Mouse (Mus musculus) myocyte (in vitro differentiated cells): ENCODE measurements around the gene Sppl3. TPM values are rescaled to one million over a fixed set of nuclear protein-coding genes. Genes with fewer than 3 reads are reported as not detected.

Experiments
- H3K27me3 ChIP-seq: one replicate; pipeline ENCODE4 v1.6.1; 2011; ENCODE audit not compliant: control insufficient read depth, insufficient read depth, insufficient read length
- H3K36me3 ChIP-seq: one replicate; pipeline ENCODE4 v1.6.1; 2011; ENCODE audit not compliant: control insufficient read depth, insufficient read depth
- H3K4me2 ChIP-seq: one replicate; pipeline ENCODE4 v1.6.1; 2011; ENCODE audit warnings: low read depth, control low read depth
- H3K4me3 ChIP-seq: one replicate; pipeline ENCODE4 v1.5.1; 2011; ENCODE audit warnings: mild to moderate bottlenecking, control low read depth, moderate library complexity
- H3K79me2 ChIP-seq: one replicate; pipeline ENCODE4 v1.6.1; 2011; ENCODE audit not compliant: control insufficient read depth, insufficient read depth
- H3ac ChIP-seq: one replicate; pipeline ENCODE4 v1.6.1; 2011; ENCODE audit not compliant: control insufficient read depth, insufficient read length
- CEBPB ChIP-seq: IDR thresholded peaks from 2 replicates; pipeline ENCODE4 v1.6.1; 2011; ENCODE audit warnings: mild to moderate bottlenecking, moderate library complexity; ENCODE audit not compliant: poor library complexity, insufficient read depth, severe bottlenecking
- E2F4 ChIP-seq: IDR thresholded peaks from one replicate; pipeline ENCODE4 v1.6.1; 2011; ENCODE audit warnings: mild to moderate bottlenecking, control low read depth, moderate library complexity; ENCODE audit not compliant: insufficient read depth
- MAX ChIP-seq: IDR thresholded peaks from one replicate; pipeline ENCODE4 v1.6.1; 2011; ENCODE audit warnings: low read depth, mild to moderate bottlenecking, control low read depth
- MYOD1 ChIP-seq, 3 experiments: IDR thresholded peaks; one replicate each; pipeline ENCODE4 v1.6.1; 2011; ENCODE audit warnings: control low read depth in 2 of 3, low read depth in 2 of 3, mild to moderate bottlenecking in 2 of 3, moderate library complexity in 1 of 3; ENCODE audit not compliant: insufficient read length in 2 of 3, control insufficient read depth in 1 of 3
- MYOG ChIP-seq, 3 experiments: IDR thresholded peaks; one replicate each; pipeline ENCODE4 v1.6.1; 2011; ENCODE audit warnings: control low read depth in 2 of 3, low read depth in 2 of 3, mild to moderate bottlenecking in 2 of 3; ENCODE audit not compliant: insufficient read length in 2 of 3, control insufficient read depth in 1 of 3, insufficient read depth in 1 of 3
- POLR2A ChIP-seq: IDR thresholded peaks from one replicate; pipeline ENCODE4 v1.6.1; 2011; ENCODE audit warnings: low read depth, mild to moderate bottlenecking, control low read depth, moderate library complexity; ENCODE audit not compliant: insufficient read length
- POLR2AphosphoS2 ChIP-seq: IDR thresholded peaks from one replicate; pipeline ENCODE4 v1.6.1; 2011; ENCODE audit warnings: low read depth, control low read depth; ENCODE audit not compliant: insufficient read length
- REST ChIP-seq: IDR thresholded peaks from one replicate; pipeline ENCODE4 v1.6.1; 2011; ENCODE audit warnings: mild to moderate bottlenecking, control low read depth, moderate library complexity; ENCODE audit not compliant: insufficient read depth, insufficient read length
- SRF ChIP-seq: IDR thresholded peaks from one replicate; pipeline ENCODE4 v1.6.1; 2011; ENCODE audit warnings: low read depth; ENCODE audit not compliant: control insufficient read depth, insufficient read length
- TCF12 ChIP-seq: IDR thresholded peaks from one replicate; pipeline ENCODE4 v1.6.1; 2011; ENCODE audit warnings: mild to moderate bottlenecking, control low read depth; ENCODE audit not compliant: poor library complexity, insufficient read depth, severe bottlenecking
- TCF3 ChIP-seq: IDR thresholded peaks from one replicate; pipeline ENCODE4 v1.6.1; 2011; ENCODE audit warnings: low read depth, control low read depth; ENCODE audit not compliant: insufficient read length
- USF1 ChIP-seq: IDR thresholded peaks from one replicate; pipeline ENCODE4 v1.6.1; 2011; ENCODE audit warnings: low read depth, mild to moderate bottlenecking, control low read depth, moderate library complexity
- polyA plus RNA-seq: library from polyadenylated mRNA; unstranded; fragments of >200 nt; fragmentation: generic; extraction: Trizol; gene quantifications from one replicate; pipeline ENCODE4 v1.2.1, GENCODE M21; 2012; ENCODE audit warnings: missing spikeins

Gene Sppl3
- polyA plus RNA-seq, 1 experiment: 24.9 TPM

DNA sequence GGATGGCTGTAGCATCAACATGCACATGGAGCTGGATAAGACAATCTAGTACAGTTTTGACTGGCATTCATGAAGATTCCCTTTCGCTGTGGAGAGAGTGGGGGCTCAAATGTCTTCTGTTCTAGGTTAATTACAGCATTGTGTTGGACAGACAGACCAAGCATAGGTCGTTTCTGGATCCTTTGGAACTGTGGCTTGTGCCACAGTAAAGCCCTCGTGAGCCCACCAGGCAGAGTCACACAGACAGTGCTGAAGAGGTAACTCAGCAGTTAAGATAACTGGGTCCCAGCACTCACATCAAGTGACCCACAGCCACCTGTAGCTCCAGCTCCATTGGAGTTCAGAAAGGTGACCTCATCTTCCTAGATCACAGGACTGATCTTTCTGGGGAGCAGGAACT, 18.6 kb downstream of the Sppl3 start:
- no peaks in the 10 kb centered on the region for H3K27me3 ChIP-seq
- no peak overlapping the region for H3K4me2 ChIP-seq
- H3K36me3 ChIP-seq: no peaks in the 10 kb centered on the region
- H3K4me3 ChIP-seq: no peak overlapping the region
- TF ChIP-seq MAX (no peak), TCF12 (no peak), POLR2AphosphoS2 (no peak), SRF (no peak), POLR2A (no peak), MYOD1 (IDR thresholded peaks at IDR 0.05; ENCODE audit: control insufficient read depth in 1 of 3, insufficient read length in 2 of 3, low read depth in 2 of 3) (no peak), TCF3 (no peak), MYOG (IDR thresholded peaks at IDR 0.05; ENCODE audit: control insufficient read depth in 1 of 3, insufficient read depth in 1 of 3, insufficient read length in 2 of 3, low read depth in 2 of 3) (no peak), USF1 (no peak), REST (no peak), E2F4 (no peak)
- peaks cover 100% of the 10 kb centered on the region for H3K79me2 ChIP-seq
- no peak overlapping the region for H3ac ChIP-seq

DNA sequence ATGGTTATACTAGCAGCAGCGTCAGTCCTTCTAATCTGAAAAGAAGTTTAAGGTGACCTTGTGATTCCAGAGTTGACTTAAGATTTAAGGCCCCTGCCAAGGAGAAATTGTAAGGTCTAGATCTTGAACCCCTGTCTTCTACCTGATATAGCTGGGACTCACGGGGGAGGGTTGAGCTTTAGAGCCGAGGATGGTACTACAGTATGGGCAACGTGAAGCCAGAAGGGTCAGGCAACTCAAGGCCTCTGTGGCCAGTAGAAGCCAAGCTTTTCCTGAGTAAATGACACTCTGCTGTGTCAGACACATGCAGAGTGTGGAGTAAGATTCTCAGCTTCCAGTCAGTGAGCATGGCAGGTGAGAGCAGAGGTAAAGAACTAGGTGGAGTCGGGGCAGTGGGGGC, 20.6 kb downstream of the Sppl3 start:
- Histone ChIP-seq H3K4me2 (no peak overlapping the region), H3K4me3 (no peak overlapping the region), H3K79me2 (peaks cover 97% of the 10 kb centered on the region), H3K36me3 (no peaks in the 10 kb centered on the region), H3K27me3 (no peaks in the 10 kb centered on the region), H3ac (no peak overlapping the region)
- TF ChIP-seq POLR2A (no peak), MYOD1 (IDR thresholded peaks at IDR 0.05; ENCODE audit: control insufficient read depth in 1 of 3, insufficient read length in 2 of 3, low read depth in 2 of 3) (no peak), POLR2AphosphoS2 (no peak), REST (no peak), CEBPB (no peak), TCF12 (no peak), MYOG (IDR thresholded peaks at IDR 0.05; ENCODE audit: control insufficient read depth in 1 of 3, insufficient read depth in 1 of 3, insufficient read length in 2 of 3, low read depth in 2 of 3) (no peak), USF1 (no peak), SRF (no peak), MAX (no peak), E2F4 (no peak), TCF3 (no peak)

DNA sequence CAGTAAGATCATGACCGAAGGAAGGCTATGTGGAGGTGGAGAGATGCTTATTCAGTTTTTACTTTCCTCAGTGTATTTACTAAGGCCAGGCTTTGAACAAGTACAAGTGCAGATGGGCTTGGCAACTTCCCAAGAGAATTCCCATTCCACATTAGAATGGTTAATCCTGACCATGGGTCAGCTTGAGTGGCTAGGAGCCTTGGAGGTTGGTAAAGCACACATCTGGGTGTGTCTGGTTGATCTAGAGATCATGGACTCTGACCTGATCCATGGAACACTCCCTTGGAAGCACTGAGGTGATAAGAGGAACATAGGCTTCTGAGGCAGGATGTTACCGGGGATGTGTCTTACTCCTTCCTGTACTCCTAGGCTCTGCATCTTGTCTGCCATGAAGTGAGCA, 21.7 kb downstream of the Sppl3 start:
- no peaks in the 10 kb centered on the region for H3K36me3 ChIP-seq
- no peak overlapping the region for H3K4me2 ChIP-seq
- peaks cover 97% of the 10 kb centered on the region for H3K79me2 ChIP-seq
- H3K27me3 ChIP-seq: no peaks in the 10 kb centered on the region
- no peak overlapping the region for H3K4me3 ChIP-seq
- no peak for TF ChIP-seq MYOD1 (IDR thresholded peaks at IDR 0.05; ENCODE audit: control insufficient read depth in 1 of 3, insufficient read length in 2 of 3, low read depth in 2 of 3)
- TF ChIP-seq REST: no peak
- TF ChIP-seq POLR2A: no peak
- no peak for TF ChIP-seq USF1
- no peak for TF ChIP-seq TCF3
- TF ChIP-seq MAX: no peak
- TF ChIP-seq CEBPB: no peak
- no peak for TF ChIP-seq E2F4
- TF ChIP-seq MYOG (IDR thresholded peaks at IDR 0.05; ENCODE audit: control insufficient read depth in 1 of 3, insufficient read depth in 1 of 3, insufficient read length in 2 of 3, low read depth in 2 of 3): no peak
- no peak for TF ChIP-seq SRF
- no peak for TF ChIP-seq POLR2AphosphoS2
- TF ChIP-seq TCF12: no peak
- H3ac ChIP-seq: no peak overlapping the region

DNA sequence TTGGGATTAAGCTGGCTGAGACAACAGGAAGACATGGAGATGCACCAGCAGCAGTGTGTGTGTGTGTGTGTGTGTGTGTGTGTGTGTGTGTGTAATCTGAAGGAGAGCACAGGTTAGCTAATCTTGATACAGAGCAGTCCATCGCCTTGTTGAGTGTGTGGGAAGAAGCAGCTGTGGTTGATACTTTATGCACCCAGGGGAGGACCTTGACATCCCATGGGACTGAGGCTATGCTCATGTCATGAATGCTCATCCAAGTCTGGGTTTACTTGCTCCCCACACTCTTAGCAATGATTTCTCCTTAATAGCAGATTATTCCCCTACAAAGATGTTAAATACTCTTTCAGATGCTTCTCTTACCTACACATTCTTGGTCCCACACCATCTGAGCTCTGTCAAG, 24.3 kb downstream of the Sppl3 start:
- H3K27me3 ChIP-seq: no peaks in the 10 kb centered on the region
- no peak overlapping the region for H3K4me3 ChIP-seq
- H3K4me2 ChIP-seq: no peak overlapping the region
- H3ac ChIP-seq: no peak overlapping the region
- TF ChIP-seq MYOD1 (IDR thresholded peaks at IDR 0.05; ENCODE audit: control insufficient read depth in 1 of 3, insufficient read length in 2 of 3, low read depth in 2 of 3) (peak in 1 of 3 experiments; percentile 24), MYOG (IDR thresholded peaks at IDR 0.05; ENCODE audit: control insufficient read depth in 1 of 3, insufficient read depth in 1 of 3, insufficient read length in 2 of 3, low read depth in 2 of 3) (no peak)
- no peaks in the 10 kb centered on the region for H3K36me3 ChIP-seq
- H3K79me2 ChIP-seq: peaks cover 97% of the 10 kb centered on the region

DNA sequence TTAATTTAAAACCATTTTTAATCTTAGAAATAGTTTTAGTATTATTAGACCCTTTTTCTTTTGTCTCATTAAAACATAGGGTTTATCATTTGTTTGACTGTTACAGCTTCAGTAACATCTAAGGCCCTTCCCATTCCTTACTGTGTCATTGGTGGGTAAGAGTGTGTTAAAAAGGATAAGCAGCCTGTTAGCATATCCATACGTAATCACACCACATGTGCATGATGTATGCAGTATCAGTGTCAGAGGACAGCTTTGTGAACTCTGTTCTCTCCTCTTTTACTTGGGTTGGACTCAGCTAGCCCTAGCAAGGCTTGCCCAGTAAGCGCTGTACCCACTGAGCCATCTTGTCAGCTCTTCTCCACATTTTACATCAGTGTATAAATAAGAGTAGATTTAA, 26.2 kb downstream of the Sppl3 start:
- Histone ChIP-seq H3K36me3 (no peaks in the 10 kb centered on the region), H3K79me2 (peaks cover 95% of the 10 kb centered on the region), H3K4me3 (no peak overlapping the region), H3ac (no peak overlapping the region), H3K4me2 (no peak overlapping the region), H3K27me3 (no peaks in the 10 kb centered on the region)
- TF ChIP-seq TCF3 (no peak), MYOD1 (IDR thresholded peaks at IDR 0.05; ENCODE audit: control insufficient read depth in 1 of 3, insufficient read length in 2 of 3, low read depth in 2 of 3) (no peak), REST (no peak), POLR2AphosphoS2 (no peak), E2F4 (no peak), TCF12 (no peak)
